Mouse (Mus musculus) Patski (cell line): ENCODE measurements at regions not wholly inside any gene's neighbourhood (a gene's known extent, or its start where the extent isn't known, plus 50 kb on each side); places are given as distances from the start of the nearest gene placed in this dataset.

ENCODE experiments used
- ATAC-seq: fragments of 100-300 bp; one replicate; pipeline ENCODE4 v1.8.0; 2021
- CTCF ChIA-PET: fragments of 350-600 bp; sonication (Branson Sonifier 250); formaldehyde crosslinking; loops from one replicate; lab custom pipeline; 2022; ENCODE audit warnings: inconsistent platforms; lab: Charles Lee
- POLR2A ChIA-PET: fragments of 350-600 bp; sonication (Branson Sonifier 250); formaldehyde crosslinking; loops from one replicate; lab custom pipeline; 2022; ENCODE audit warnings: antibody characterized with exemption, inconsistent platforms; lab: Charles Lee
- DNase-seq: peaks from one replicate; pipeline ENCODE4 v3.0.0-alpha.2; 2011; ENCODE audit warnings: low read depth, low spot score
- H3K27me3 ChIP-seq: fragments of 371-371 bp; one replicate; pipeline ENCODE4 v1.5.1; 2021
- CTCF ChIP-seq: fragments of 100-300 bp; IDR thresholded peaks from one replicate; pipeline ENCODE4 v1.5.1; 2021
- in situ Hi-C: fragments of 300-500 bp; cut with MboI; formaldehyde crosslinking; loops from 3 replicates; pipeline ENCODE4 v1.11.1; 2018; ENCODE audit warnings: low pct_unique_long_range_greater_than_20kb, mixed read lengths

- ATAC-seq (no peak), DNase-seq (no peak)
- POLR2A ChIA-PET, result no interaction called here
- CTCF ChIA-PET, result no interaction called here
- in situ Hi-C loops, result no loop called here
- TF ChIP-seq CTCF, result no peak
- H3K27me3 ChIP-seq, result no peaks in the 10 kb centered on the region
Measured at GRCm38 (mm10) chr6:84514623-84515022, 79.1 kb downstream of the Cyp26b1 start.

GRCm38 (mm10) chr6:84508598-84508997, 85.1 kb downstream of the Cyp26b1 start:
- in situ Hi-C loops, result no loop called here
- peaks cover 3% of the 10 kb centered on the region for H3K27me3 ChIP-seq
- ATAC-seq, result no peak
- ChIA-PET POLR2A (no interaction called here), CTCF (no interaction called here)
- no peak for TF ChIP-seq CTCF
- no peak for DNase-seq

GRCm38 (mm10) chr6:84506675-84507074, 87.0 kb downstream of the Cyp26b1 start:
- peaks cover 3% of the 10 kb centered on the region for H3K27me3 ChIP-seq
- no peak for TF ChIP-seq CTCF
- in situ Hi-C loops, result no loop called here
- ChIA-PET CTCF (no interaction called here), POLR2A (no interaction called here)
- ATAC-seq (no peak), DNase-seq (no peak)

GRCm38 (mm10) chr6:84500255-84500886, 93.3 kb downstream of the Cyp26b1 start:
- H3K27me3 ChIP-seq, result peaks cover 6% of the 10 kb centered on the region
- DNase-seq, result no peak
- ChIA-PET CTCF (no interaction called here), POLR2A (no interaction called here)
- in situ Hi-C loops, result no loop called here
- no peak for TF ChIP-seq CTCF
- no peak for ATAC-seq

- no peak for TF ChIP-seq CTCF
- CTCF ChIA-PET, result no interaction called here
- ATAC-seq, result no peak
- in situ Hi-C loops, result no loop called here
- POLR2A ChIA-PET, result no interaction called here
- DNase-seq, result no peak
- peaks cover 14% of the 10 kb centered on the region for H3K27me3 ChIP-seq
Measured at GRCm38 (mm10) chr6:84498076-84498475, 95.6 kb downstream of the Cyp26b1 start.

- in situ Hi-C loops, result no loop called here
- ChIA-PET CTCF (no interaction called here), POLR2A (no interaction called here)
- ATAC-seq (no peak), DNase-seq (no peak)
- H3K27me3 ChIP-seq, result peaks cover 19% of the 10 kb centered on the region
- no peak for TF ChIP-seq CTCF
Measured at GRCm38 (mm10) chr6:84493676-84494075, 100.0 kb downstream of the Cyp26b1 start.

GRCm38 (mm10) chr6:84493169-84493568, 100.5 kb downstream of the Cyp26b1 start:
- CTCF ChIA-PET, result no interaction called here

GRCm38 (mm10) chr6:84492594-84492993, 101.1 kb downstream of the Cyp26b1 start:
- ATAC-seq (no peak), DNase-seq (no peak)
- H3K27me3 ChIP-seq, result peaks cover 24% of the 10 kb centered on the region
- ChIA-PET POLR2A (no interaction called here), CTCF (no interaction called here)
- in situ Hi-C loops, result no loop called here
- TF ChIP-seq CTCF, result no peak

More at GRCm38 (mm10) chr6:84493169-84493568, 100.5 kb downstream of the Cyp26b1 start:
- in situ Hi-C loops, result no loop called here
- POLR2A ChIA-PET, result no interaction called here
- ATAC-seq (no peak), DNase-seq (no peak)
- H3K27me3 ChIP-seq, result peaks cover 22% of the 10 kb centered on the region
- no peak for TF ChIP-seq CTCF

- in situ Hi-C loops, result no loop called here
- DNase-seq (no peak), ATAC-seq (no peak)
- H3K27me3 ChIP-seq, result peaks cover 28% of the 10 kb centered on the region
- POLR2A ChIA-PET, result no interaction called here
- CTCF ChIA-PET, result no interaction called here
- no peak for TF ChIP-seq CTCF
Measured at GRCm38 (mm10) chr6:84491106-84491505, 102.6 kb downstream of the Cyp26b1 start.

GRCm38 (mm10) chr6:84481205-84481604, 112.5 kb downstream of the Cyp26b1 start:
- peaks cover 23% of the 10 kb centered on the region for H3K27me3 ChIP-seq
- in situ Hi-C loops, result no loop called here
- ATAC-seq (no peak), DNase-seq (no peak)
- ChIA-PET POLR2A (no interaction called here), CTCF (interaction anchor here (1.2 kb wide), 1 partner anchor 95 kb away, joined by 3 read pairs; no protein-coding TSS in a partner anchor)
- no peak for TF ChIP-seq CTCF

GRCm38 (mm10) chr6:84477072-84477471, 116.6 kb downstream of the Cyp26b1 start:
- DNase-seq (no peak), ATAC-seq (no peak)
- POLR2A ChIA-PET, result no interaction called here
- CTCF ChIA-PET, result no interaction called here
- in situ Hi-C loops, result no loop called here
- TF ChIP-seq CTCF, result no peak
- peaks cover 5% of the 10 kb centered on the region for H3K27me3 ChIP-seq

GRCm38 (mm10) chr6:84476466-84476865, 117.2 kb downstream of the Cyp26b1 start:
- DNase-seq, result no peak
- H3K27me3 ChIP-seq, result peaks cover 10% of the 10 kb centered on the region
- in situ Hi-C loops, result no loop called here
- ChIA-PET POLR2A (no interaction called here), CTCF (no interaction called here)
- ATAC-seq, result no peak
- TF ChIP-seq CTCF, result no peak
